Mouse (Mus musculus): Measurements from ENCODE around the gene Ssc4d. TPM values are rescaled to one million over a fixed set of nuclear protein-coding genes. Genes with fewer than 3 reads are reported as not detected.
A peak's percentile ranks its signal among the peaks of the same experiment; 100 is the strongest.

The Ssc4d gene
- polyA plus RNA-seq, 1 experiment from 2014 or later = 4.8 TPM

GRCm38 (mm10) chr5:135975893-135976668 is 1.8 kb upstream of the Ssc4d start:
- no peak for ATAC-seq (ENCODE audit: insufficient number of reproducible peaks, insufficient read depth, low FRiP score, low TSS enrichment, low read depth)
- H3K36me3 ChIP-seq = no peaks in the 10 kb centered on the region
- H3K4me3 ChIP-seq (replicated peaks) = no peak overlapping the region
- WGBS = 90% methylated on average over 8 of the region's 8 CpGs
- no peak overlapping the region for H3K4me2 ChIP-seq
- H3K27me3 ChIP-seq = no peaks in the 10 kb centered on the region
- H3K4me1 ChIP-seq (replicated peaks) = no peaks in the 10 kb centered on the region; the same call in 1 of the 2 replicates
- H3K9me3 ChIP-seq = no peaks in the 10 kb centered on the region
- no peak overlapping the region for H3K9ac ChIP-seq (replicated peaks)
- H3K27ac ChIP-seq = no peak overlapping the region

- H3K4me1 ChIP-seq (replicated peaks) = no peaks in the 10 kb centered on the region; the same call in 1 of the 2 replicates
- no peaks in the 10 kb centered on the region for H3K36me3 ChIP-seq
- no peak overlapping the region for H3K4me3 ChIP-seq (replicated peaks)
- 91% methylated on average over 7 of the region's 7 CpGs for WGBS
- H3K27me3 ChIP-seq = no peaks in the 10 kb centered on the region
- no peak overlapping the region for H3K27ac ChIP-seq
- H3K9ac ChIP-seq (replicated peaks) = no peak overlapping the region
- no peak for ATAC-seq (ENCODE audit: insufficient number of reproducible peaks, insufficient read depth, low FRiP score, low TSS enrichment, low read depth)
- no peak overlapping the region for H3K4me2 ChIP-seq
- no peaks in the 10 kb centered on the region for H3K9me3 ChIP-seq
Measured at GRCm38 (mm10) chr5:135971876-135972275, 2.5 kb downstream of the Ssc4d start.

GRCm38 (mm10) chr5:135970247-135970646 is 4.1 kb downstream of the Ssc4d start:
- 76% methylated on average over 6 of the region's 6 CpGs for WGBS
- ATAC-seq (ENCODE audit: insufficient number of reproducible peaks, insufficient read depth, low FRiP score, low TSS enrichment, low read depth) = no peak
- H3K36me3 ChIP-seq = no peaks in the 10 kb centered on the region

GRCm38 (mm10) chr5:135968781-135969180 is 5.5 kb downstream of the Ssc4d start:
- H3K4me2 ChIP-seq = no peak overlapping the region

More at GRCm38 (mm10) chr5:135970247-135970646, 4.1 kb downstream of the Ssc4d start:
- no peak overlapping the region for H3K4me3 ChIP-seq (replicated peaks)
- no peak overlapping the region for H3K27ac ChIP-seq
- H3K27me3 ChIP-seq = peaks cover 8% of the 10 kb centered on the region; the same call in 1 of the 2 replicates
- H3K4me2 ChIP-seq = no peak overlapping the region
- no peak overlapping the region for H3K9ac ChIP-seq (replicated peaks)
- peaks cover 6% of the 10 kb centered on the region for H3K4me1 ChIP-seq (replicated peaks)
- H3K9me3 ChIP-seq = no peaks in the 10 kb centered on the region

GRCm38 (mm10) chr5:135966866-135967265 is 7.5 kb downstream of the Ssc4d start:
- Histone ChIP-seq H3K27me3 (peaks cover 9% of the 10 kb centered on the region; the same call in 1 of the 2 replicates), H3K4me1 (replicated peaks) (peaks cover 14% of the 10 kb centered on the region), H3K36me3 (no peaks in the 10 kb centered on the region), H3K27ac (no peak overlapping the region), H3K9ac (replicated peaks) (no peak overlapping the region), H3K4me2 (no peak overlapping the region), H3K4me3 (replicated peaks) (no peak overlapping the region), H3K9me3 (no peaks in the 10 kb centered on the region)
- 70% methylated on average over 9 of the region's 9 CpGs for WGBS
- no peak for ATAC-seq (ENCODE audit: insufficient number of reproducible peaks, insufficient read depth, low FRiP score, low TSS enrichment, low read depth)

More at GRCm38 (mm10) chr5:135968781-135969180, 5.5 kb downstream of the Ssc4d start:
- H3K9ac ChIP-seq (replicated peaks) = no peak overlapping the region
- H3K27ac ChIP-seq = no peak overlapping the region
- no peak overlapping the region for H3K4me3 ChIP-seq (replicated peaks)
- no peaks in the 10 kb centered on the region for H3K36me3 ChIP-seq
- ATAC-seq (ENCODE audit: insufficient number of reproducible peaks, insufficient read depth, low FRiP score, low TSS enrichment, low read depth) = no peak
- peaks cover 9% of the 10 kb centered on the region; the same call in 1 of the 2 replicates for H3K27me3 ChIP-seq
- 63% methylated on average over 1 of the region's 1 CpGs for WGBS
- H3K4me1 ChIP-seq (replicated peaks) = peaks cover 7% of the 10 kb centered on the region
- no peaks in the 10 kb centered on the region for H3K9me3 ChIP-seq

GRCm38 (mm10) chr5:135965501-135965930 is 8.8 kb downstream of the Ssc4d start:
- H3K27me3 ChIP-seq = peaks cover 9% of the 10 kb centered on the region; the same call in 1 of the 2 replicates
- peak overlapping the region; percentile 57 for H3K4me2 ChIP-seq
- peak overlapping the region; percentile 28 for H3K4me3 ChIP-seq (replicated peaks)
- H3K4me1 ChIP-seq (replicated peaks) = peaks cover 20% of the 10 kb centered on the region
- no peaks in the 10 kb centered on the region for H3K36me3 ChIP-seq
- H3K27ac ChIP-seq = 0 out of 2 replicates have a peak overlapping the region, but pooled peaks have one; percentile 4
- no peak for ATAC-seq (ENCODE audit: insufficient number of reproducible peaks, insufficient read depth, low FRiP score, low TSS enrichment, low read depth)
- H3K9me3 ChIP-seq = no peaks in the 10 kb centered on the region
- 11% methylated on average over 24 of the region's 24 CpGs for WGBS
- no peak overlapping the region; the same call in 1 of the 2 replicates for H3K9ac ChIP-seq (replicated peaks)

- Histone ChIP-seq H3K4me1 (replicated peaks) (peaks cover 20% of the 10 kb centered on the region), H3K4me2 (peak overlapping the region; percentile 94), H3K9ac (replicated peaks) (peak overlapping the region; percentile 86), H3K4me3 (replicated peaks) (peak overlapping the region; percentile 58), H3K27me3 (peaks cover 9% of the 10 kb centered on the region; the same call in 1 of the 2 replicates), H3K27ac (peak overlapping the region; percentile 97), H3K36me3 (no peaks in the 10 kb centered on the region), H3K9me3 (no peaks in the 10 kb centered on the region)
- no peak for ATAC-seq (ENCODE audit: insufficient number of reproducible peaks, insufficient read depth, low FRiP score, low TSS enrichment, low read depth)
- WGBS = 5% methylated on average over 6 of the region's 6 CpGs
Measured at GRCm38 (mm10) chr5:135963280-135963627, 11.1 kb downstream of the Ssc4d start.

GRCm38 (mm10) chr5:135962492-135963279 is 11.6 kb downstream of the Ssc4d start:
- H3K27me3 ChIP-seq = peaks cover 9% of the 10 kb centered on the region; the same call in 1 of the 2 replicates
- peak overlapping the region; percentile 97 for H3K27ac ChIP-seq
- peak overlapping the region; percentile 94 for H3K4me2 ChIP-seq
- under 1% methylated on average over 63 of the region's 64 CpGs for WGBS
- peak; percentile 98 for ATAC-seq (ENCODE audit: insufficient number of reproducible peaks, insufficient read depth, low FRiP score, low TSS enrichment, low read depth)
- H3K9me3 ChIP-seq = no peaks in the 10 kb centered on the region
- H3K9ac ChIP-seq (replicated peaks) = peak overlapping the region; percentile 86
- peak overlapping the region; percentile 58 for H3K4me3 ChIP-seq (replicated peaks)
- no peaks in the 10 kb centered on the region for H3K36me3 ChIP-seq
- H3K4me1 ChIP-seq (replicated peaks) = peaks cover 20% of the 10 kb centered on the region

GRCm38 (mm10) chr5:135962125-135962491 is 12.2 kb downstream of the Ssc4d start:
- H3K27me3 ChIP-seq = peaks cover 9% of the 10 kb centered on the region; the same call in 1 of the 2 replicates
- peak overlapping the region; percentile 94 for H3K4me2 ChIP-seq
- peak overlapping the region; percentile 40; the same call in 1 of the 2 replicates for H3K9ac ChIP-seq (replicated peaks)
- H3K36me3 ChIP-seq = no peaks in the 10 kb centered on the region
- under 1% methylated on average over 11 of the region's 11 CpGs for WGBS
- no peaks in the 10 kb centered on the region for H3K9me3 ChIP-seq
- no peak for ATAC-seq (ENCODE audit: insufficient number of reproducible peaks, insufficient read depth, low FRiP score, low TSS enrichment, low read depth)
- H3K4me3 ChIP-seq (replicated peaks) = peak overlapping the region; percentile 58
- peaks cover 21% of the 10 kb centered on the region for H3K4me1 ChIP-seq (replicated peaks)
- peak overlapping the region; percentile 97 for H3K27ac ChIP-seq

GRCm38 (mm10) chr5:135960909-135961635 is 13.3 kb downstream of the Ssc4d start:
- H3K27me3 ChIP-seq = peaks cover 9% of the 10 kb centered on the region; the same call in 1 of the 2 replicates
- H3K4me3 ChIP-seq (replicated peaks) = no peak overlapping the region
- no peaks in the 10 kb centered on the region for H3K36me3 ChIP-seq
- H3K4me2 ChIP-seq = peak overlapping the region; percentile 94
- peaks cover 27% of the 10 kb centered on the region for H3K4me1 ChIP-seq (replicated peaks)
- no peak overlapping the region for H3K9ac ChIP-seq (replicated peaks)
- no peak for ATAC-seq (ENCODE audit: insufficient number of reproducible peaks, insufficient read depth, low FRiP score, low TSS enrichment, low read depth)
- H3K27ac ChIP-seq = peak overlapping the region; percentile 97
- no peaks in the 10 kb centered on the region for H3K9me3 ChIP-seq
- WGBS = 94% methylated on average over 15 of the region's 15 CpGs

Measured in limb, embryonic 12.5 days (tissue).